Mouse (Mus musculus) cerebellum, adult 2 months (tissue): ENCODE results near the gene Dap3.

Experiments
- CTCF ChIP-seq: fragments of 200-500 bp; IDR thresholded peaks from 2 replicates; pipeline ENCODE4 v1.5.1; 2011; ENCODE audit warnings: low read depth, mild to moderate bottlenecking, control low read depth, low read length, moderate library complexity, borderline replicate concordance; ENCODE audit not compliant: insufficient read depth
- POLR2A ChIP-seq: fragments of 200-500 bp; IDR thresholded peaks from 2 replicates; pipeline ENCODE4 v1.6.1; 2011; ENCODE audit warnings: low read length, control low read depth, borderline replicate concordance; ENCODE audit not compliant: insufficient read depth

GRCm38 (mm10) chr3:88914384-88914810 lies 36.6 kb downstream of the Dap3 start:
- TF ChIP-seq POLR2A (no peak), CTCF (no peak)
